Mouse (Mus musculus): ENCODE measurements around the gene Bcr. TPM values are rescaled to one million over a fixed set of nuclear protein-coding genes. Genes with fewer than 3 reads are reported as not detected.

Bcr gene
- polyA plus RNA-seq, 1 experiment from 2014 or later, result 26.4 TPM

DNA sequence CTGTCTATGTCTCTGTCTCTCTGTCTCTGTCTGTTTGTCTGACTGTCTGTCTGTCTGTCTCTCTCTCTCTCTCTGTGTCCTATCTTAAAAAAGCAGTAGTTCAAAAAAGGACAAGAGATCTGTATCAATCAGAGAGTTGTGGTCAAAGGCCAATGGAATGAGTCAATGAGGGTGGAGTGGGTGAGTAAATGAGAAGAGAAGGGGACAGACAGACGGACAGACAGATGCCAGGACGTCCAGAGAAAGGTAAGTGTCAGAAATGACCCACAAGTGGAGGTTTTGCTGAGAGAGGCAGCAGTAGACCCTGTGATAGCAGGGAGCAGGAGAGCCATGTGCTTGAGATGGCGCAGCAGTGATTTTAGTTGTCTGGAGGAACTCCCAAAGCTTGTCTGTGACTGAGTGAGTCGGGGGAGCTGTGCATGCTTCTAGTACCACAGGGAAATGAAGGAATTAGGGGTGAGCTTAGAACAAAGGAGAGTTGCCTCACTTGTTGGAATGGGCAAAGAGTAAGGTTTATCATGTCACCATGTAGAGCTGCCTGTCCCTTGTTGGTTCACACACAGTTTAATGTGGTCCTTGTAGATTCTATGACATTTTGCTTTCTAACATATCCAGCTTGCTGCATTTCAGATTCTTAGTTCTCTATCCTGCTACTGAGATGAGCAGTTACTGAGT, 161.7 kb downstream of the Bcr start:
- Histone ChIP-seq H3K4me1 (ENCODE audit: control insufficient read depth, insufficient read depth, low read length) (no peaks in the 10 kb centered on the region), H3K9me3 (ENCODE audit: control insufficient read depth, low read length) (no peaks in the 10 kb centered on the region), H3K36me3 (ENCODE audit: control insufficient read depth, insufficient read depth, low read length) (no peaks in the 10 kb centered on the region; the same call in 1 of the 2 replicates), H3K9ac (replicated peaks; ENCODE audit: low read depth, low read length) (no peak overlapping the region), H3K4me3 (ENCODE audit: low read depth, low read length) (no peak overlapping the region), H3K27me3 (ENCODE audit: control insufficient read depth, insufficient read depth, low read length) (no peaks in the 10 kb centered on the region), H3K4me2 (ENCODE audit: low read depth, low read length) (no peak overlapping the region), H3K27ac (ENCODE audit: low read depth, low read length) (no peak overlapping the region)
- ATAC-seq (ENCODE audit: low read depth), result no peak
- WGBS, result 77% methylated on average over 4 of the region's 4 CpGs

DNA sequence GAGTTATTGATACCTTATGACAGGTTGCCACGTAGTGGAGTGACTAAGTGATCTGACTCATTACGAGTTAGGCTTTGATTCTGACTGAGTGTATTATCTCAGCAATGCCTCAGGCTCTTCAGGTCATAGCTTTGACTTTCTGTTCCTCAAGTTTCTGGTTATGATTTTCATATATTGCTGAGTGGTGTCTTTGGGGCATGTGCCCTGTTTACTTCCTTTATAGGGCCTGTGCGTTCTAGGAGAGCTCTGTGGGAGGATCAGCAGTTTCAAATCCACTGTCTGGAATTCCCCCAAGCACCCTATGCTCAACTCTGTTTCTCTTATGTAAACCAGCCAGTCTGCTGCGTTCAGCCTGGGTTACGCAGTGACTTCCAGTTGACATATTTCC, 162.2 kb downstream of the Bcr start:
- Histone ChIP-seq H3K36me3 (ENCODE audit: control insufficient read depth, insufficient read depth, low read length) (no peaks in the 10 kb centered on the region; the same call in 1 of the 2 replicates), H3K27ac (ENCODE audit: low read depth, low read length) (no peak overlapping the region), H3K4me2 (ENCODE audit: low read depth, low read length) (no peak overlapping the region), H3K4me3 (ENCODE audit: low read depth, low read length) (no peak overlapping the region), H3K9ac (replicated peaks; ENCODE audit: low read depth, low read length) (no peak overlapping the region), H3K4me1 (ENCODE audit: control insufficient read depth, insufficient read depth, low read length) (no peaks in the 10 kb centered on the region), H3K9me3 (ENCODE audit: control insufficient read depth, low read length) (no peaks in the 10 kb centered on the region), H3K27me3 (ENCODE audit: control insufficient read depth, insufficient read depth, low read length) (no peaks in the 10 kb centered on the region)
- 84% methylated on average over 5 of the region's 5 CpGs for WGBS
- no peak for ATAC-seq (ENCODE audit: low read depth)

DNA sequence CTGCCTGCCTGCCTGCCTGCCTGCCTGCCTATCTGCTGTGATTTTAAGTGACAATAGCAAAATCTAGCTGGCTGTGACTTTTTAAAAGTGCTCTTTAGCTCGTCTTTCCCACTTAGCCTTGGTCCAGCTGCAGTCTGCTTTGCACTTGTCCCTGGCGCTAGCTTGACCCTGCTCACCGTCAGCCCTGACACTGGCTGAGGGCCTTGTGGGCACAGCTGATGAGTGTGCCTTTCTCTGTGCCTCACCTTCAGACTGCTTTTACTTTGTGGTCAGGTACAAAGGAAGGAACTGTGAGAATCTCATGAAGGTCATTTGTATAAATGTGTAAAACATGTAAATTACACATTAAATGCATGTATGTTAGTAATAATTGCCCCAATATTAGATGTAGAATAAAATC, 163.8 kb downstream of the Bcr start:
- Histone ChIP-seq H3K9ac (replicated peaks; ENCODE audit: low read depth, low read length) (no peak overlapping the region), H3K4me2 (ENCODE audit: low read depth, low read length) (no peak overlapping the region), H3K9me3 (ENCODE audit: control insufficient read depth, low read length) (no peaks in the 10 kb centered on the region), H3K36me3 (ENCODE audit: control insufficient read depth, insufficient read depth, low read length) (no peaks in the 10 kb centered on the region; the same call in 1 of the 2 replicates), H3K4me3 (ENCODE audit: low read depth, low read length) (no peak overlapping the region), H3K27ac (ENCODE audit: low read depth, low read length) (no peak overlapping the region), H3K4me1 (ENCODE audit: control insufficient read depth, insufficient read depth, low read length) (no peaks in the 10 kb centered on the region), H3K27me3 (ENCODE audit: control insufficient read depth, insufficient read depth, low read length) (no peaks in the 10 kb centered on the region)
- ATAC-seq (ENCODE audit: low read depth), result no peak
- 76% methylated on average over 3 of the region's 3 CpGs for WGBS

DNA sequence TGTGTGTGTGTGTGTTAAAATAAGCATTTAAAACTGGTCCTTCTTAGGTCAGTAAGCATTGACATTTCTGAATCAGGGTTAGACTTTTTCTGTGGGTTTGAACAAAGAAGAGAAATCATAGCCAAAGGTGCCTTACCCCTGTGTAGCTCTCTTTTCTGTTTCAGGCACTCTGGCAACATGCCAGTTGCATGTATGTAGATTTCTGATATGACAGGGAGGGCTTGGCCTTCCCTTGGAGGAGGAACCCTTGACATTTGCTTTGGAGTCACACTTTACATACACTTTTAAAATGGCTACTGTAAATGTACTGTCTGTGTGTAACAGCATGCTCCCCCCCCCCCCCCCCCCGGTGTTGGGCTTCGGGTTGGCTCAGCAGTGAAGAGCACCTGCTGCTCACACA, 164.2 kb downstream of the Bcr start:
- Histone ChIP-seq H3K9ac (replicated peaks; ENCODE audit: low read depth, low read length) (no peak overlapping the region), H3K4me1 (ENCODE audit: control insufficient read depth, insufficient read depth, low read length) (no peaks in the 10 kb centered on the region), H3K27ac (ENCODE audit: low read depth, low read length) (no peak overlapping the region), H3K4me2 (ENCODE audit: low read depth, low read length) (no peak overlapping the region), H3K4me3 (ENCODE audit: low read depth, low read length) (no peak overlapping the region), H3K36me3 (ENCODE audit: control insufficient read depth, insufficient read depth, low read length) (no peaks in the 10 kb centered on the region; the same call in 1 of the 2 replicates), H3K9me3 (ENCODE audit: control insufficient read depth, low read length) (no peaks in the 10 kb centered on the region), H3K27me3 (ENCODE audit: control insufficient read depth, insufficient read depth, low read length) (no peaks in the 10 kb centered on the region)
- no peak for ATAC-seq (ENCODE audit: low read depth)
- no CpG with 5 or more reads among the region's 2 CpGs for WGBS

DNA sequence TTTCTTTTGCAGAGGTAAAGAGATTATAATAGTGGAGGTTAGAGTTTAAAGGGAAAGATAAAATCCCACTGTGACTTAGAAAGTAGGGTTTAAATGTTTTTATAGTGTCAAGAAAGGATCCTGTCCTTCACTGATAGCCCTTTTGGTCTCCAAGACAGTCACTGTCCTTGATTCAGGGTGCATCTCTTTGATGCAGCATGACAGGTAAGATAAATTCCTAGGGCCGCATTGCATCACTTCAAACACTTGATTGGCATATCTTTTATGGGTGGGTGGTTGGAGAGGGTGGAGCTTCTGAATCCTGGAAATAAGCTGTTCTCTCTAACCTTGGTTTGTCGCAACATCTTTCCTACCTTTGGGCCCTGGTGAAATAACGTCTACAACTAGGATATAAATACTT, 167.0 kb downstream of the Bcr start:
- no peaks in the 10 kb centered on the region for H3K27me3 ChIP-seq (ENCODE audit: control insufficient read depth, insufficient read depth, low read length)
- no peak overlapping the region for H3K4me3 ChIP-seq (ENCODE audit: low read depth, low read length)
- no peaks in the 10 kb centered on the region for H3K9me3 ChIP-seq (ENCODE audit: control insufficient read depth, low read length)
- no peak for ATAC-seq (ENCODE audit: low read depth)
- peaks cover 7% of the 10 kb centered on the region for H3K36me3 ChIP-seq (ENCODE audit: control insufficient read depth, insufficient read depth, low read length)
- no peak overlapping the region for H3K27ac ChIP-seq (ENCODE audit: low read depth, low read length)
- H3K4me1 ChIP-seq (ENCODE audit: control insufficient read depth, insufficient read depth, low read length), result no peaks in the 10 kb centered on the region
- H3K4me2 ChIP-seq (ENCODE audit: low read depth, low read length), result no peak overlapping the region
- no peak overlapping the region for H3K9ac ChIP-seq (replicated peaks; ENCODE audit: low read depth, low read length)
- WGBS, result 89% methylated on average over 3 of the region's 3 CpGs

DNA sequence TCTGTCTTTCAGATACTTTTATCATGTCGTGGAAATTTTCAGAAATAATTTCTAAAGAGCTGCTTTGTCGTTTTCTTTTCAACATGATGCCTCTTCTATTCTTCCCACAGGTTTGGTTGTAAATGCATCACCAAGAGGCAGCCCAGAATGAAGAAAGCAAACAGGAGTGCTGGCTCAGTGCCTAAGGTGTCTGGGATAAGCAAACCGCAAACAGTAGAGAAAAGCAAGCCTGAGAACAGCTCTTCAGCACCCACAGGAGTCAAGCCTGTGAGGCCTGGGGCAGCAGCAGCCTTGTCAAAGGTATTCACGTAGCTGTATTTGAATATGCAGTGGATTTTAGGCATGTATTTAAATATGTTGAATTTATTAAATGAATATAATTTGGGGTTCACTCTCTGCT, 170.2 kb downstream of the Bcr start:
- 81% methylated on average over 4 of the region's 4 CpGs for WGBS
- H3K4me2 ChIP-seq (ENCODE audit: low read depth, low read length), result no peak overlapping the region
- no peaks in the 10 kb centered on the region for H3K4me1 ChIP-seq (ENCODE audit: control insufficient read depth, insufficient read depth, low read length)
- H3K27me3 ChIP-seq (ENCODE audit: control insufficient read depth, insufficient read depth, low read length), result no peaks in the 10 kb centered on the region
- H3K9me3 ChIP-seq (ENCODE audit: control insufficient read depth, low read length), result no peaks in the 10 kb centered on the region
- no peak overlapping the region for H3K27ac ChIP-seq (ENCODE audit: low read depth, low read length)
- no peak overlapping the region for H3K4me3 ChIP-seq (ENCODE audit: low read depth, low read length)
- no peak overlapping the region for H3K9ac ChIP-seq (replicated peaks; ENCODE audit: low read depth, low read length)
- peaks cover 7% of the 10 kb centered on the region for H3K36me3 ChIP-seq (ENCODE audit: control insufficient read depth, insufficient read depth, low read length)
- no peak for ATAC-seq (ENCODE audit: low read depth)

DNA sequence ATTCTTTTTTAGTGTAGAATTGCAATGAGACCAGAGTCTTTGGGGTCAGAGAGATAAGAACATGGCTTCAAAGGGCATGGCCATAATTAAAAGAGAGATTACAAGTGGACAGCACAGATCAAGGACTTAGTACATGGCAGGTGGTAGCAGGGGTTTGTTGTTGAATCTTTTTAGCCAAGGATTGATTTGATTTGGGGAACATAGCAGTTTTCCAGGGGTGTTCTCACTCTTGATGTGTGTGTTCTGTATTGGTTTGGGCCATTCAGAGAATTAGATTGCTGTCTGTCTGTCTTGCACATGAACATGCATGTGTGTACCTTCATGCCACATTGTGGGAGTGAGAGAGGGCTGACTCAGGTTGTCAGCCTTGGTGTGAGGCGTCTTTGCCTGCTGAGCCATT, 171.5 kb downstream of the Bcr start:
- ATAC-seq (ENCODE audit: low read depth), result no peak

DNA sequence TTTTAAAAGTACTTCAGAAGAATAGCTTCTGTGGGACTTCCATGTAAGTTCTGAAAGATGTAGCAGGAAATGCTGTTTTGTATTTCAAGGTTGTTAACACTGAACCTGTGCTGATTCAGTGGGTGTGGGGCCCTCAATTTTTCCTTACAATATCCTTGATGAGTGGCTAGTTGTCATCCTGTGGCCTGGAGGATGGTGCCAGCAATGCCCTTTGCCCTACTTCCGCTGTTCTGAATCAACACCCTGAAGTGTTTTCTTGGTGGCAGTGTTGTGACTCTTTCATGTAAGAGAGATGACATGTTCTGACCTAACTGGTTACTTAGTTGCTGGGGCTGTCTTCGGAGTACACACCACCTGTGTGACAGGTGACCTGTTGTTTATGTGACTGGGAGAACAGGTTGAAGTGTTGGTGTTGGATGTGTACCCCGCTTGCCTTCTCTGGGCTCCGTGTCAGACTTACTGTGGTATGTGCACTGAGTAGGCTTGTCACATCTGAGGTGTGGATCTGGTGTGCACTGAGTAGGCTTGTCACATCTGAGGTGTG, 172.3 kb downstream of the Bcr start:
- Histone ChIP-seq H3K36me3 (ENCODE audit: control insufficient read depth, insufficient read depth, low read length) (peaks cover 14% of the 10 kb centered on the region), H3K9me3 (ENCODE audit: control insufficient read depth, low read length) (no peaks in the 10 kb centered on the region), H3K27ac (ENCODE audit: low read depth, low read length) (no peak overlapping the region), H3K27me3 (ENCODE audit: control insufficient read depth, insufficient read depth, low read length) (no peaks in the 10 kb centered on the region), H3K4me2 (ENCODE audit: low read depth, low read length) (no peak overlapping the region), H3K4me3 (ENCODE audit: low read depth, low read length) (no peak overlapping the region), H3K4me1 (ENCODE audit: control insufficient read depth, insufficient read depth, low read length) (no peaks in the 10 kb centered on the region), H3K9ac (replicated peaks; ENCODE audit: low read depth, low read length) (no peak overlapping the region)
- 100% methylated on average over 4 of the region's 4 CpGs for WGBS
- no peak for ATAC-seq (ENCODE audit: low read depth)

More for the DNA sequence above, 171.5 kb downstream of the Bcr start:
- Histone ChIP-seq H3K4me3 (ENCODE audit: low read depth, low read length) (no peak overlapping the region), H3K4me1 (ENCODE audit: control insufficient read depth, insufficient read depth, low read length) (no peaks in the 10 kb centered on the region), H3K9me3 (ENCODE audit: control insufficient read depth, low read length) (no peaks in the 10 kb centered on the region), H3K4me2 (ENCODE audit: low read depth, low read length) (no peak overlapping the region), H3K27me3 (ENCODE audit: control insufficient read depth, insufficient read depth, low read length) (no peaks in the 10 kb centered on the region), H3K27ac (ENCODE audit: low read depth, low read length) (no peak overlapping the region), H3K36me3 (ENCODE audit: control insufficient read depth, insufficient read depth, low read length) (peaks cover 14% of the 10 kb centered on the region), H3K9ac (replicated peaks; ENCODE audit: low read depth, low read length) (no peak overlapping the region)
- 87% methylated on average over 1 of the region's 1 CpGs for WGBS

DNA sequence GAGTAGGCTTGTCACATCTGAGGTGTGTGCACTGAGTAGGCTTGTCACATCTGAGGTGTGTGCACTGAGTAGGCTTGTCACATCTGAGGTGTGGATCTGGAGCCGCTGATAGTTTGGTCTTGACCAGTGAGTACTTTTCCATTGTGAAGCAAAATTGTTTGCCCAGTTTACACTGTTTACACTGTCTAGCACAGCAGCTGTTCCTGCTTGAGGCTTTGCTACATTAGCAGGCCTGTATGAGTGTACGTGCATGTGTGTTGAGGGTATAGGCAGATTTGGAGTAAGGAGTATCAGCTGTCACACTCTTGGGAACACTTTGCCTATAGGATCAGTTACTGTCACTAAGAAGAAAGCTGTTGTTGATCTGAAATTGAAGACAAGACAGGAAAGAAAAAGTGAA, 173.1 kb downstream of the Bcr start:
- Histone ChIP-seq H3K4me1 (ENCODE audit: control insufficient read depth, insufficient read depth, low read length) (no peaks in the 10 kb centered on the region), H3K9me3 (ENCODE audit: control insufficient read depth, low read length) (no peaks in the 10 kb centered on the region), H3K4me2 (ENCODE audit: low read depth, low read length) (no peak overlapping the region), H3K9ac (replicated peaks; ENCODE audit: low read depth, low read length) (no peak overlapping the region), H3K36me3 (ENCODE audit: control insufficient read depth, insufficient read depth, low read length) (peaks cover 17% of the 10 kb centered on the region), H3K4me3 (ENCODE audit: low read depth, low read length) (no peak overlapping the region), H3K27me3 (ENCODE audit: control insufficient read depth, insufficient read depth, low read length) (no peaks in the 10 kb centered on the region), H3K27ac (ENCODE audit: low read depth, low read length) (no peak overlapping the region)
- WGBS, result 92% methylated on average over 2 of the region's 2 CpGs
- ATAC-seq (ENCODE audit: low read depth), result no peak
